18 mouse cellular contexts compared by ENCODE assay signal in the genomic region with DNA sequence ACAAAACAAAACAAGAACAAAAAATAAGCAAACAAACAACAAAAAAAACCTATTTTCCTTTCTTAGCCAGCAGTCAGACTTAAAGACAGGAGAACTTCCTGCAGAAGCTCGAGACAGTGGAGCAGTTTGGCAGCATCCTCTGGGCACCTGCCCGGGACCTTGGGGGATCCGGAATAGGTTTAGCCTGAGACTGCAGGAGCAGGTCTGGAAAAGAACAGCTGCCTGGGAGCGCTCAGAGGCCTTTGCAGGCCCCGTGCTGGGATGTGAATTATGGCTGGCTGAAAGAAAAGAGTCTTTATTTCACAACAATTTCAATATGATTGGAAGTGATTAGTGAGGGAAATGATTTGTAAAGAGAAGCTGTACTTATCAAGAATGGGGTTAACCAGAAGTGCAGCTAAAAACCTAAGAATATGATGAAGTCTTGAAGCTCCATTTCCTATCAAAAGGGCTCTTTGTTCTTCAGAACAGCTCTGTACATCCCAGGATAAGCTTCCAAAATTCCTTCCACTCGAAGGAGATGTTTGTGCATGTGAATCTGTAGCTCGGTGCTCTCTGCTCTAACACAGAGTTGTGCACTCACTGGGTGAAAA.
DNase-seq lines count a peak whose midpoint lies in the region; ATAC-seq and TF ChIP-seq lines count a peak whose summit lies in the region.
"Had no signal": no experiment of that assay in that cellular context is flagged by ENCODE, and none has a peak within 500 bp of the region (broad histone marks: within the 10 kb centered on the region; RNA-seq: fewer than 3 reads in every experiment).

No protein-coding gene starts in this region.

- H3K27me3 ChIP-seq in forebrain, embryonic 16.5 days (replicated peaks; ENCODE audit: control insufficient read depth, insufficient read depth, low read length), result no peaks in the 10 kb centered on the region
- H3K27me3 ChIP-seq in forebrain, embryonic 14.5 days (replicated peaks; ENCODE audit: control insufficient read depth, insufficient read depth, low read length), result no peaks in the 10 kb centered on the region
- no peaks in the 10 kb centered on the region for H3K27me3 ChIP-seq in intestine, embryonic 14.5 days (replicated peaks; ENCODE audit: control insufficient read depth, insufficient read depth, low read length)
- no peaks in the 10 kb centered on the region for H3K27me3 ChIP-seq in intestine, embryonic 16.5 days (replicated peaks; ENCODE audit: control insufficient read depth, insufficient read depth, low read length)
- H3K27me3 ChIP-seq in cerebellum, adult 2 months (ENCODE audit: control insufficient read depth, insufficient read depth, low read length), result no peaks in the 10 kb centered on the region
- H3K27me3 ChIP-seq: CH12.LX; limb, embryonic 15.5 days; megakaryocyte, embryonic 14.5 days had no signal

- no peak overlapping the region for H3K9ac ChIP-seq in forebrain, embryonic 16.5 days (replicated peaks; ENCODE audit: low read depth, low read length)
- H3K9ac ChIP-seq in forebrain, embryonic 14.5 days (ENCODE audit: low read length), result no peak overlapping the region
- H3K9ac ChIP-seq in intestine, embryonic 14.5 days (ENCODE audit: low read length), result no peak overlapping the region
- no peak overlapping the region for H3K9ac ChIP-seq in intestine, embryonic 16.5 days (ENCODE audit: low read depth, low read length)
- H3K9ac ChIP-seq: limb, embryonic 15.5 days had no signal

- no peak for TF ChIP-seq POLR2A in cerebellum, adult 2 months (IDR thresholded peaks at IDR 0.05; ENCODE audit: borderline replicate concordance, insufficient read depth, low read length)

- peak overlapping the region; percentile 44 for H3K27ac ChIP-seq in forebrain, embryonic 16.5 days (ENCODE audit: low read length)
- H3K27ac ChIP-seq in forebrain, embryonic 14.5 days (ENCODE audit: low read depth, low read length), result no peak overlapping the region
- no peak overlapping the region for H3K27ac ChIP-seq in intestine, embryonic 14.5 days (ENCODE audit: low read depth)
- H3K27ac ChIP-seq in intestine, embryonic 16.5 days (ENCODE audit: low read length), result no peak overlapping the region
- H3K27ac ChIP-seq in cerebellum, adult 2 months (ENCODE audit: insufficient read depth, low read length), result no peak overlapping the region
- H3K27ac ChIP-seq: limb, embryonic 15.5 days had no signal

- no peak overlapping the region for H3K4me3 ChIP-seq in forebrain, embryonic 16.5 days (replicated peaks; ENCODE audit: low read length)
- H3K4me3 ChIP-seq in forebrain, embryonic 14.5 days (ENCODE audit: low read depth, low read length), result no peak overlapping the region
- no peak overlapping the region for H3K4me3 ChIP-seq in intestine, embryonic 14.5 days (ENCODE audit: low read depth, low read length)
- no peak overlapping the region for H3K4me3 ChIP-seq in intestine, embryonic 16.5 days (ENCODE audit: low read length)
- no peak overlapping the region for H3K4me3 ChIP-seq in cerebellum, adult 2 months (replicated peaks; ENCODE audit: insufficient read depth, low read depth, low read length)
- H3K4me3 ChIP-seq: limb, embryonic 15.5 days; megakaryocyte, embryonic 14.5 days had no signal

- TF ChIP-seq CTCF in cerebellum, adult 2 months (IDR thresholded peaks at IDR 0.05; ENCODE audit: borderline replicate concordance, insufficient read depth, low read depth, low read length), result no peak

- peaks cover 5% of the 10 kb centered on the region for H3K4me1 ChIP-seq in forebrain, embryonic 16.5 days (replicated peaks; ENCODE audit: control insufficient read depth, insufficient read depth, low read length)
- peaks cover 3% of the 10 kb centered on the region for H3K4me1 ChIP-seq in forebrain, embryonic 14.5 days (ENCODE audit: control insufficient read depth, insufficient read depth, low read length)
- H3K4me1 ChIP-seq in intestine, embryonic 14.5 days (replicated peaks; ENCODE audit: control insufficient read depth, insufficient read depth, low read length), result peaks cover 4% of the 10 kb centered on the region; the same call in 1 of the 2 replicates
- peaks cover 4% of the 10 kb centered on the region; the same call in 1 of the 2 replicates for H3K4me1 ChIP-seq in intestine, embryonic 16.5 days (ENCODE audit: control insufficient read depth, insufficient read depth, low read length)
- 0 out of 2 replicates have a peak, but pooled peaks cover 3% of the 10 kb centered on the region for H3K4me1 ChIP-seq in cerebellum, adult 2 months (ENCODE audit: control insufficient read depth, insufficient read depth, low read length)

- no peak overlapping the region for H3K4me2 ChIP-seq in forebrain, embryonic 16.5 days (ENCODE audit: low read length)
- no peak overlapping the region for H3K4me2 ChIP-seq in forebrain, embryonic 14.5 days (ENCODE audit: low read length)
- H3K4me2 ChIP-seq in intestine, embryonic 14.5 days (ENCODE audit: low read length), result no peak overlapping the region
- H3K4me2 ChIP-seq in intestine, embryonic 16.5 days (ENCODE audit: low read depth, low read length), result no peak overlapping the region
- H3K4me2 ChIP-seq: limb, embryonic 15.5 days had no signal

- no peak for DNase-seq in forebrain, embryonic 14.5 days (ENCODE audit: low spot score)
- peak; percentile 49 for DNase-seq in intestine, embryonic 14.5 days (ENCODE audit: low spot score)
- peak; percentile 52 to 62 for DNase-seq in cerebellum, adult 2 months
- DNase-seq in fibroblast of lung, adult 2 months (ENCODE audit: low read depth), result peak; percentile 76
- no peak for DNase-seq in layer of hippocampus, postnatal 10 days (ENCODE audit: low spot score in 2 of 2)
- DNase-seq: adrenal gland, adult 8-10 months; gastrocnemius, postnatal 10 days; kidney, adult 2 months; kidney, postnatal 14 days; lung, postnatal 10 days; right cerebral cortex, postnatal 4 days; thymus, postnatal 25 days had no signal

- 43% methylated on average over 7 of the region's 7 CpGs for WGBS in forebrain, embryonic 16.5 days
- WGBS in forebrain, embryonic 14.5 days, result 39% methylated on average over 7 of the region's 7 CpGs
- WGBS in intestine, embryonic 14.5 days, result 47% methylated on average over 7 of the region's 7 CpGs
- WGBS in intestine, embryonic 16.5 days, result 60% methylated on average over 7 of the region's 7 CpGs
- 29% methylated on average over 7 of the region's 7 CpGs for WGBS in cerebellum, adult 2 months

- no peaks in the 10 kb centered on the region for H3K9me3 ChIP-seq in forebrain, embryonic 16.5 days (ENCODE audit: control insufficient read depth, low read length)
- no peaks in the 10 kb centered on the region for H3K9me3 ChIP-seq in forebrain, embryonic 14.5 days (replicated peaks; ENCODE audit: control insufficient read depth, low read length)
- H3K9me3 ChIP-seq in intestine, embryonic 14.5 days (ENCODE audit: control insufficient read depth, low read length), result peaks cover under 1% of the 10 kb centered on the region; the same call in 1 of the 2 replicates
- no peaks in the 10 kb centered on the region for H3K9me3 ChIP-seq in intestine, embryonic 16.5 days (ENCODE audit: control insufficient read depth, low read length)
- H3K9me3 ChIP-seq: limb, embryonic 15.5 days; megakaryocyte, embryonic 14.5 days had no signal

- H3K36me3 ChIP-seq in forebrain, embryonic 16.5 days (ENCODE audit: control insufficient read depth, insufficient read depth), result no peaks in the 10 kb centered on the region
- no peaks in the 10 kb centered on the region for H3K36me3 ChIP-seq in forebrain, embryonic 14.5 days (ENCODE audit: control insufficient read depth, insufficient read depth, low read length)
- no peaks in the 10 kb centered on the region for H3K36me3 ChIP-seq in intestine, embryonic 14.5 days (ENCODE audit: control insufficient read depth, insufficient read depth, low read length)
- H3K36me3 ChIP-seq in intestine, embryonic 16.5 days (ENCODE audit: control insufficient read depth, insufficient read depth, low read length), result no peaks in the 10 kb centered on the region
- H3K36me3 ChIP-seq: limb, embryonic 15.5 days had no signal

- 0 out of 2 replicates have a peak, but pooled peaks have one; percentile 40 for ATAC-seq in forebrain, embryonic 16.5 days
- ATAC-seq in forebrain, embryonic 14.5 days, result no peak
- no peak for ATAC-seq in intestine, embryonic 14.5 days (replicated peaks; ENCODE audit: low FRiP score, low TSS enrichment, low read depth)
- ATAC-seq in intestine, embryonic 16.5 days, result no peak
- ATAC-seq: midbrain, embryonic 16.5 days had no signal

Comparison
In these comparisons a context has a peak if more than half of its experiments do, and no peak if none do; other contexts are left out.
1. DNase-seq: peak in intestine, embryonic 14.5 days (single experiment), cerebellum, adult 2 months (2 of 2) and fibroblast of lung, adult 2 months (single experiment); none in forebrain, embryonic 14.5 days (single experiment) and layer of hippocampus, postnatal 10 days (0 of 2).